Mouse (Mus musculus): ENCODE data around the gene Tsc22d1. TPM values are rescaled to one million over a fixed set of nuclear protein-coding genes. Genes with fewer than 3 reads are reported as not detected.

Gene Tsc22d1
- polyA plus RNA-seq, 1 experiment from 2014 or later, result 644 TPM

DNA sequence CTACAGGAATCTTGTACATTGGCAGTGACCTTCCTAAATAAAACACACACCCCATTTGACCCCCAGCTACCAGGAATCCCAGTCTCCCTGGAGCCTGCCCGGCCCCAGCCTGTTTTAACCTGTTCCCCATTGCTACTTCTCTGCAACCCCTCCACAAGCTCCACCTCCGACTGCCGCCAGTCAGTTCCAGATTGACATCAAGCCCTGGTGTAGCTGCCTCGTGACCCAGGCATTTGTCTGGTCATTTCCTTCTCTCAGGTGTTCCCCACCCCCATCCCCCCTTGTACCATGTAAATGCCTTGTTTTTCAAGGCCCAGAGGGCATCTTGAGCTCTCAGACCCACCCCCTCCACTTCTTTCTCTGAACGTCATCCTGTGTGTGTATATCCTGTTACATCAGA lies 80.3 kb downstream of the Tsc22d1 start:
- Histone ChIP-seq H3K9ac (replicated peaks) (peak overlapping the region; percentile 32; the same call in 1 of the 2 replicates), H3K27ac (no peak overlapping the region)
- 64% methylated on average over 5 of the region's 5 CpGs for WGBS

DNA sequence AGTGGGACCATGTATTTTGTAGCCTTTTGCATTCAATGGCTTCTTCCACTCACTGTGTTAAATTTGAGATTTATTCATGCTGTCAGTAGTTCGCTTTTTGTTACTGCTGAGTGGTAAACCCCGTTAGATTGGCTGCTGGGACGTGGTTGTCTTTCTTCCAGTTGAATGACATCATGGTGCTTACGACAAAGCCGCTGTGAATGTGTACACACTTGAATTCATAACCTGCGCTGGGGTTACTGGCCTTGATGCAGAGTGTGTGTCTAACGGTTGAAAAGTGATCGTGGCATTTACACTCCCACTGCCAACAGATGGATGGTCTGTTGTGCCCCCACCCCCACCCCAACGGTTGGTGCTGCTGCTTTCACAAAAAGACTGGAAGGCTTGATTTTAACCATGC lies 82.4 kb downstream of the Tsc22d1 start:
- H3K9me3 ChIP-seq, result no peaks in the 10 kb centered on the region
- H3K4me1 ChIP-seq (replicated peaks), result peaks cover 22% of the 10 kb centered on the region
- WGBS, result 59% methylated on average over 9 of the region's 9 CpGs
- no peak overlapping the region for H3K4me3 ChIP-seq (replicated peaks)
- H3K9ac ChIP-seq (replicated peaks), result no peak overlapping the region
- H3K27ac ChIP-seq, result no peak overlapping the region
- no peak overlapping the region for H3K4me2 ChIP-seq (replicated peaks)
- ATAC-seq, result no peak
- H3K27me3 ChIP-seq, result no peaks in the 10 kb centered on the region
- peaks cover 15% of the 10 kb centered on the region for H3K36me3 ChIP-seq

More for the DNA sequence above, 80.3 kb downstream of the Tsc22d1 start:
- no peak overlapping the region for H3K4me3 ChIP-seq (replicated peaks)
- no peak for ATAC-seq
- no peak overlapping the region for H3K4me2 ChIP-seq (replicated peaks)
- H3K36me3 ChIP-seq, result peaks cover 15% of the 10 kb centered on the region
- no peaks in the 10 kb centered on the region for H3K9me3 ChIP-seq
- peaks cover 18% of the 10 kb centered on the region for H3K4me1 ChIP-seq (replicated peaks)
- H3K27me3 ChIP-seq, result no peaks in the 10 kb centered on the region

DNA sequence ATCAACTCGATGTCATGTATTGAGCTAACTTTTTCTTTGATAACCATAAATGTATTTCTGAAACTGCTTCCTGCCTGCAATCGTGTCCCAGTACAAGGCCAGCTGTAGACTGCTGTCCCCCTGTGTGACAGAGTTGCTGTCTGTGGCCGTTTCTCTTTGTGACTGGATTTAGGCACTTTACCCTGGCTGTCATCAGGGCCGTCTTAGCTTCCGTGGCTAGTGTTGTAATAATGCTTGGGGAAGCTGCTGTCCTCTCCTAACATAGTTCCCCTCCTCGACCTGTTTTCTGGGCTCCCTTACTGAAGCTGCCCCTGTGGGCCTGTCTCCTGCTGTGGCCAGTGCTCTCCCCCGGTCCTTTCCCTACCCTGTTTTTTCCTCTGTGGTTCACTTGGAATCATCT lies 83.4 kb downstream of the Tsc22d1 start:
- no peak for ATAC-seq
- Histone ChIP-seq H3K4me1 (replicated peaks) (peaks cover 24% of the 10 kb centered on the region), H3K9me3 (no peaks in the 10 kb centered on the region), H3K4me2 (replicated peaks) (no peak overlapping the region), H3K27ac (no peak overlapping the region), H3K9ac (replicated peaks) (no peak overlapping the region), H3K4me3 (replicated peaks) (no peak overlapping the region), H3K36me3 (peaks cover 15% of the 10 kb centered on the region), H3K27me3 (no peaks in the 10 kb centered on the region)
- 48% methylated on average over 7 of the region's 7 CpGs for WGBS

DNA sequence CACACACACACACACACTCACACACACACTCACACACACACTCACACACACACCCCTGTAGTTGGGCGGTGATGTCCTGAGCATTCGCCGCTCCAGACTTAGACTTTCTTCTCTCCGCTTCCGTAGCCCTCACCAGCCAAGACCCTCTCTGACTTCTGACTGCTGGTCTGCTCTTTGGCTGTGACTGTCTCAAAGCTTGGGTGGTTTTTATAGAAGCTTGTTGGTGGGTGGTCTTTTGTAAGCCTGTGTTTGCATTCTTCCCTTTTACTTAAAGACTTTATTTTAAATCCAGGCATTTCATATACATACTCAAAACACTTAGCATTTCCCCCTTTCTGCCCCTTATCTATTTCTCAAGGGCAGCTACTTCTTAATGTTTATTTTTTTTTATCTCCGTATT lies 84.7 kb downstream of the Tsc22d1 start:
- H3K4me2 ChIP-seq (replicated peaks), result no peak overlapping the region
- H3K27me3 ChIP-seq, result no peaks in the 10 kb centered on the region
- 0 out of 2 replicates have a peak, but pooled peaks cover 2% of the 10 kb centered on the region for H3K36me3 ChIP-seq
- WGBS, result 83% methylated on average over 6 of the region's 6 CpGs
- no peak overlapping the region for H3K27ac ChIP-seq
- peaks cover 31% of the 10 kb centered on the region for H3K4me1 ChIP-seq (replicated peaks)
- no peaks in the 10 kb centered on the region for H3K9me3 ChIP-seq
- H3K4me3 ChIP-seq (replicated peaks), result no peak overlapping the region
- no peak for ATAC-seq
- no peak overlapping the region; the same call in 1 of the 2 replicates for H3K9ac ChIP-seq (replicated peaks)

DNA sequence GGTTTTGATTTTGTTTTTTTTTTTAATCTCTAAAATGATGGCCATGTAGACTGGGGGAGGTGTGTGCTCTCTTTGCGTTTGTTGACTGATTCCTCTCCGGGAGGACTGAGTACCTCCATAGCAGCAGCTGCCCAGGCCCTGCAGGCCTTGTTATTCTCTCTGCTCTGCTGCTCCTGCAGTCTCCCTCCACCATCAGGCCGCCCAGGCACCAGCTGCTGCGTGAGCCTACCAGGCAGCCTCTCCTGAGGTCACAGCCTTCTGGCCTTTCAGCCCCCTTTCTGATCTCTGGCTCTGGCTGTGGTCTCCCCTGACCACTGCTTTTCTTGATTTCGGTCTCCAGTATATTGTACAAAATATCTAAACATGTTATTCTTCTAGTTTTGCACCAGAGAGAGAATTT lies 85.3 kb downstream of the Tsc22d1 start:
- WGBS, result 25% methylated on average over 5 of the region's 5 CpGs
- Histone ChIP-seq H3K4me3 (replicated peaks) (no peak overlapping the region), H3K9ac (replicated peaks) (peak overlapping the region; percentile 20; the same call in 1 of the 2 replicates), H3K27me3 (no peaks in the 10 kb centered on the region), H3K9me3 (no peaks in the 10 kb centered on the region), H3K36me3 (no peaks in the 10 kb centered on the region), H3K4me1 (replicated peaks) (peaks cover 31% of the 10 kb centered on the region), H3K27ac (no peak overlapping the region), H3K4me2 (replicated peaks) (no peak overlapping the region)
- ATAC-seq, result no peak

DNA sequence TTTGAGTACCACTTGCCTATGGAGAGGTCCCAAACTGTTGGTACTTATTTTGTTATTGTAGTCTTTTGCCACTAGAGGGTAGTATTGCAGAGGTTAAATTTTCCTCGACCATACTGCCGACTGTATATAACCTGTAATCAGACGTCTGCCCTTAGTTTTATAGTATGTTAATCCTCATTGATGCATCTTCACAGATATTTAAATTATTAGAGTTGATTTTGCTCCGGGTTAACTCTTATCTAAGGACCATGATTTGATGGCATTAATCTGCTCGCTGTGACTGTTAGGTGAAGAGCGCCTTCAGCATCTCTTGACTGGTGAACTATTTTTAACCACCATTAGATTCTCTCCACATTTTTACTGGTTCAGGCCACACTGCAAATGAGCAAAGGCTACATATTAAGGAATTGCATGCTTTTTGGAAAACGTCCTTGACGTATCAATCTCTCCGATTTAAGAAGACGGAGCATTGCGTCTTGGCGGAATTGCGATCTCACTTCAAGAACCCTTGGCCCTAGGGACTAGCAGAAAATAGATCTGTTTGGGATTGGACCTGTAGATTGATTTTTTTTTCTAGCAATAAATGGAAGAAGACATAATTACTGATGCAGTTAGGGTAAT lies 88.6 kb downstream of the Tsc22d1 start:
- H3K4me3 ChIP-seq (replicated peaks), result peak overlapping the region; percentile 77
- peak overlapping the region; percentile 100 for H3K27ac ChIP-seq
- WGBS, result 6% methylated on average over 13 of the region's 13 CpGs
- H3K4me1 ChIP-seq (replicated peaks), result peaks cover 41% of the 10 kb centered on the region
- H3K36me3 ChIP-seq, result peaks cover 20% of the 10 kb centered on the region
- H3K4me2 ChIP-seq (replicated peaks), result peak overlapping the region; percentile 98
- no peaks in the 10 kb centered on the region for H3K27me3 ChIP-seq
- ATAC-seq, result no peak
- H3K9me3 ChIP-seq, result no peaks in the 10 kb centered on the region
- H3K9ac ChIP-seq (replicated peaks), result peak overlapping the region; percentile 99

DNA sequence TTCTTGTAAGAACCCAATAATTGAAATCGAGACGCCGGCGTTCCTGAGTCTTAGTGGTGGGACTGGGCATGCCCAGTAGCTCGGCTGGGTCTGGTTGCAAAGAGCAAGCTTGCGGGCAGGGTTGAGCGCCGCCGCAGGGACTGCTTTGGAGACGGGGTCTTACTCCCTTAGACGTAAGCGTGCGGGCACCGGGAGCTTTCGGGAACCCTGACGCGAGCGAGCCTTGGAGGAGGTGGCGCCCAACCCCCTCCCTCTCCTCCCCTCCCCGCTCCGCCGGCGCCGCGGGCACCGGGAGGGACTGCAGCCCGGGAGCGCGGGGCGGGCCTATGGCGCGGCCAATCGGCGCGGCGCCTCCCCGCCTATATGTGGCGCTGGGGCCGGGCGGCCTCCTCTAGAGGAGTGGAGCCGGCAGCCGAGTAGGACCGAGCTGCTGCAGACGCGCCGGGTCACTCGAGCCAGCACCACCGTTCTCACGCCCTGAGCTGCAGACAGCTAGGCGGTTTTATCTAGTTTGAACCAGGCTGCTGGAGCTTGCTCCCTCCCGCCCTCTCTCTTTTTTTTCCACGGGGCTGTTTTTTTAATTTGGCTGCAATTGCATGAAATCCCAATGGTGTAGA lies 89.5 kb downstream of the Tsc22d1 start:
- WGBS, result under 1% methylated on average over 51 of the region's 52 CpGs

DNA sequence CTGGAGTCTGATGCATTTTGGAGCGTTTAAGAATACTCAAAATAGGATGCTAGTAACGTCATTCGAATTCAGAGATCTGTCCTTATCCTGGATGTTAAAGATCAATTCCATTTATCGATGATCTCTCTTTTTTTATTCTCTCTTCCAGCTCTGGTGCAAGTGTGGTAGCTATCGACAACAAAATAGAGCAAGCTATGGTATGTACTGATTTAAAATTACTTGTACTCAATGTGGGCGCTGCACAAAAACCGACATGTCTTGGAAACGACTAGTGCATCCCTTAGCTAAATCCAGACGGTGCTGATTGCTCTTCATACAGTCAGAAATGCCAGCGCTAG lies 90.3 kb downstream of the Tsc22d1 start:
- peaks cover 26% of the 10 kb centered on the region for H3K36me3 ChIP-seq
- ATAC-seq, result no peak

More for the DNA sequence above, 89.5 kb downstream of the Tsc22d1 start:
- peak overlapping the region; percentile 98 for H3K4me2 ChIP-seq (replicated peaks)
- peak overlapping the region; percentile 100 for H3K27ac ChIP-seq
- H3K36me3 ChIP-seq, result peaks cover 20% of the 10 kb centered on the region
- no peaks in the 10 kb centered on the region for H3K9me3 ChIP-seq
- H3K4me3 ChIP-seq (replicated peaks), result peak overlapping the region; percentile 77
- peaks cover 41% of the 10 kb centered on the region for H3K4me1 ChIP-seq (replicated peaks)
- ATAC-seq, result peak; percentile 95
- H3K27me3 ChIP-seq, result no peaks in the 10 kb centered on the region
- H3K9ac ChIP-seq (replicated peaks), result peak overlapping the region; percentile 99

DNA sequence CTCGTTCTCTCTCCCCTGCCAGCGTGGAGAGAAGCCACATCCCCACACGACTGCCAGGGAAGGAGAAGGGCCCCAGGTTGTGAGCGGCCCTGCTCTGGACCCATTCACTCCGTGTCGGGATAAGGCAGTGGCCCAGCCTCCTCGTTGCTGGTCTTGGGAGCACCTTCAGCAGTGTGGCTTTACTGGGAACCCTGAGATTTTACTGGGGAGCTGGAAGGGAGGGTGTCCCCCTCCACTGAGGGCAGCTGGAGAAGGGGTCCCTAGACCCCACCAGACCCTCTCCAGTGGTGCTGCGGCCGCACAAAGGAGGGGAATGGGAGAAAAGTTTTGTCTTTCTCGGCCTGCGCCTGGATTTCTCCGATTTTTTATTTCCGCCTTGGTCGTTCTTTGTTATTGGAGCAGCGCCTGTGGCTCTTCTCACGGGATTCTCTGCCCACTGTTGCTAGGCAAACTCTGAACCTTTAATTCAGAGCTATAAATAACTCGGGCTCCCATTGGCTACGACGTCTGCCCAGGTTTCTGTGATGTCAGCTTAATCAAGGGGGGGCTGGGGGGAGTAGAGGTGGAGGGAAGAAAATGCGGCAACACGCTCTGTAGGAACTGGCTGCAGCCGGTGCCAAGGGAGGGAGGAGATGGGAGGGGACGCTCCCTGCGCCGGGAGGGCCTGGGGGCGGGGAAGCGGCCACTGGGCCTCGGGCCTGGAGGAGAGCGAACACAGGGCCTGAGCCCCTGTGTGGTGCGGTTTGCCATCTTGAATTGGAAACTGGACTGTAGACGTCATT lies 90.9 kb downstream of the Tsc22d1 start:
- under 1% methylated on average over 29 of the region's 31 CpGs for WGBS
- Histone ChIP-seq H3K9me3 (no peaks in the 10 kb centered on the region), H3K4me1 (replicated peaks) (peaks cover 30% of the 10 kb centered on the region), H3K27me3 (no peaks in the 10 kb centered on the region), H3K27ac (peak overlapping the region; percentile 100), H3K9ac (replicated peaks) (peak overlapping the region; percentile 99), H3K4me2 (replicated peaks) (peak overlapping the region; percentile 98), H3K4me3 (replicated peaks) (peak overlapping the region; percentile 77), H3K36me3 (peaks cover 31% of the 10 kb centered on the region)
- ATAC-seq, result peak; percentile 89

More for the DNA sequence above, 90.3 kb downstream of the Tsc22d1 start:
- H3K27ac ChIP-seq, result peak overlapping the region; percentile 100
- under 1% methylated on average over 10 of the region's 10 CpGs for WGBS
- peak overlapping the region; percentile 98 for H3K4me2 ChIP-seq (replicated peaks)
- H3K4me3 ChIP-seq (replicated peaks), result peak overlapping the region; percentile 77
- peak overlapping the region; percentile 99 for H3K9ac ChIP-seq (replicated peaks)
- no peaks in the 10 kb centered on the region for H3K27me3 ChIP-seq
- peaks cover 34% of the 10 kb centered on the region for H3K4me1 ChIP-seq (replicated peaks)
- H3K9me3 ChIP-seq, result no peaks in the 10 kb centered on the region

DNA sequence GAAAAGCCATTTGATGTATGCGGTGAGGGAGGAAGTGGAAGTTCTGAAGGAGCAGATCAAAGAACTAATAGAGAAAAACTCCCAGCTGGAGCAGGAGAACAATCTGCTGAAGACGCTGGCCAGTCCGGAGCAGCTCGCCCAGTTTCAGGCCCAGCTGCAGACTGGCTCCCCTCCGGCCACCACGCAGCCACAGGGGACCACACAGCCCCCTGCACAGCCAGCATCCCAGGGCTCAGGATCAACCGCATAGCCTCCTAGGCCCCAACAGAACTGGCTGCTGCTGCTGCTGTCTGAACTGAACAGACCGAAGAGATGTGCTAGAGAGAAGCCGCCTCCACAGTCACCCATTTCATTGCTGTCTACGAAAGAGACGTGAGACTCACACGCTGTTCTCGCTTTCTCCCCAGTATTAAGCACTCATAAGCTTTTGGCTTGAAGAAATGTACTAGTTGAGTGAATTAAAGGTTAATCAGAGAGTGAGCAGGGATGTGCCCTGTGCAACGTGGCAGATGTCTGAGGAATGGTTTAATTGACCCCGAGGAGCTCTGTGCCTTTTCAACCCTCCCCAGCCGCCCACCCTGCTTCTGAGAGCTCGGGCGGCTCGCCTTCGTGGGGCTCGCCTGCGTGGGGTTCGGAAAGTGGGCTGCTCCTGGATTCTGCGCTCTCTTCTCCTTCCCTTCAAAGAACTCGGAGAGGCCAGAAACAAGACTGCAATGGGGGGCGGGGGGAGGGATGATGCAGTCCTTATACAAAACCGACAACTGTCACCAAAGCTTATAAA lies 91.9 kb downstream of the Tsc22d1 start:
- H3K9me3 ChIP-seq, result no peaks in the 10 kb centered on the region
- H3K27ac ChIP-seq, result peak overlapping the region; percentile 100
- ATAC-seq, result no peak
- H3K9ac ChIP-seq (replicated peaks), result peak overlapping the region; percentile 99
- peak overlapping the region; percentile 98 for H3K4me2 ChIP-seq (replicated peaks)
- no peaks in the 10 kb centered on the region for H3K27me3 ChIP-seq
- peaks cover 31% of the 10 kb centered on the region for H3K36me3 ChIP-seq
- WGBS, result 38% methylated on average over 27 of the region's 27 CpGs
- peaks cover 30% of the 10 kb centered on the region for H3K4me1 ChIP-seq (replicated peaks)
- peak overlapping the region; percentile 77 for H3K4me3 ChIP-seq (replicated peaks)

DNA sequence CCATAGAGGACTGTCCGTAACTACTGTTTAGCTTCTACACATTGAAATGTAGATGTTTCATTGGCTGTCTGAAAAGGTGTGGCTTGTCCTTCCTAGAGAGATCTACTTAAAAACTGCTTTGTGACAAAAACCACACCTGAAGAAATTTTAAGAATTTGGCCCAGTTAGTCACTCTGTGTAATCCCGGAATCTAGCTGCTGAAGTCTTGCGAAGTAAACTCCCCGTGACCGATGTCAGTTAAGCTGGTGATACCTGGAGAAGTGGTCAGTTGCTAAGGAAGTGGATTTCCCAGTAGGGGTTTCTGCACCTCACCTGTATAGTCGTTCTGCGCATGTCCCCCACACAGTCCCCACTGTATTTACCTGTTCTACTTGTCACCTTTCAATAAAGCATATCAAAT lies 92.6 kb downstream of the Tsc22d1 start:
- peak overlapping the region; percentile 77 for H3K4me3 ChIP-seq (replicated peaks)
- no peak for ATAC-seq
- H3K4me1 ChIP-seq (replicated peaks), result peaks cover 30% of the 10 kb centered on the region
- peak overlapping the region; percentile 30; the same call in 1 of the 2 replicates for H3K27ac ChIP-seq
- H3K9me3 ChIP-seq, result no peaks in the 10 kb centered on the region
- H3K4me2 ChIP-seq (replicated peaks), result peak overlapping the region; percentile 98
- 88% methylated on average over 7 of the region's 7 CpGs for WGBS
- H3K9ac ChIP-seq (replicated peaks), result peak overlapping the region; percentile 99
- H3K27me3 ChIP-seq, result no peaks in the 10 kb centered on the region
- H3K36me3 ChIP-seq, result peaks cover 31% of the 10 kb centered on the region

Measured in midbrain, embryonic 13.5 days (tissue).